Mouse (Mus musculus): ENCODE measurements around the gene Aifm1. TPM values are rescaled to one million over a fixed set of nuclear protein-coding genes. Genes with fewer than 3 reads are reported as not detected.
A peak's percentile ranks its signal among the peaks of the same experiment; 100 is the strongest.
"Not testable (repeated sequence)": the region's sequence is repeated elsewhere in the genome, so short reads cannot be mapped to it uniquely, and the experiment has no call there.

Gene Aifm1
- polyA plus RNA-seq, 1 experiment from 2014 or later: 33.5 TPM

GRCm38 (mm10) chrX:48452931-48453673 is 60.3 kb downstream of the Aifm1 start:
- H3K36me3 ChIP-seq (ENCODE audit: control insufficient read depth, insufficient read depth, low read length): no peaks in the 10 kb centered on the region
- no peak for ATAC-seq (ENCODE audit: low read depth)
- peak overlapping the region; percentile 37 for H3K4me2 ChIP-seq (ENCODE audit: low read depth, low read length)
- no peaks in the 10 kb centered on the region for H3K4me1 ChIP-seq (ENCODE audit: control insufficient read depth, insufficient read depth, low read length)
- H3K9ac ChIP-seq (replicated peaks; ENCODE audit: low read depth, low read length): no peak overlapping the region
- WGBS: 15% methylated on average over 42 of the region's 71 CpGs
- no peak overlapping the region for H3K27ac ChIP-seq (ENCODE audit: low read depth, low read length)
- peaks cover 2% of the 10 kb centered on the region; the same call in 1 of the 2 replicates for H3K27me3 ChIP-seq (ENCODE audit: control insufficient read depth, insufficient read depth, low read length)
- peak overlapping the region; percentile 28; the same call in 1 of the 2 replicates for H3K4me3 ChIP-seq (ENCODE audit: low read depth, low read length)
- no peaks in the 10 kb centered on the region for H3K9me3 ChIP-seq (ENCODE audit: control insufficient read depth, low read length)

GRCm38 (mm10) chrX:48452231-48452890 is 61.0 kb downstream of the Aifm1 start:
- H3K4me1 ChIP-seq (ENCODE audit: control insufficient read depth, insufficient read depth, low read length): no peaks in the 10 kb centered on the region
- no peak overlapping the region for H3K9ac ChIP-seq (replicated peaks; ENCODE audit: low read depth, low read length)
- 41% methylated on average over 9 of the region's 9 CpGs for WGBS
- no peak overlapping the region; the same call in 1 of the 2 replicates for H3K4me2 ChIP-seq (ENCODE audit: low read depth, low read length)
- no peaks in the 10 kb centered on the region for H3K36me3 ChIP-seq (ENCODE audit: control insufficient read depth, insufficient read depth, low read length)
- peaks cover 2% of the 10 kb centered on the region; the same call in 1 of the 2 replicates for H3K27me3 ChIP-seq (ENCODE audit: control insufficient read depth, insufficient read depth, low read length)
- no peaks in the 10 kb centered on the region for H3K9me3 ChIP-seq (ENCODE audit: control insufficient read depth, low read length)
- H3K4me3 ChIP-seq (ENCODE audit: low read depth, low read length): no peak overlapping the region; the same call in 1 of the 2 replicates
- ATAC-seq (ENCODE audit: low read depth): no peak
- H3K27ac ChIP-seq (ENCODE audit: low read depth, low read length): no peak overlapping the region

GRCm38 (mm10) chrX:48449646-48450045 is 63.7 kb downstream of the Aifm1 start:
- no peak overlapping the region for H3K4me2 ChIP-seq (ENCODE audit: low read depth, low read length)
- 28% methylated on average over 10 of the region's 10 CpGs for WGBS
- ATAC-seq (ENCODE audit: low read depth): no peak
- H3K9me3 ChIP-seq (ENCODE audit: control insufficient read depth, low read length): no peaks in the 10 kb centered on the region
- no peaks in the 10 kb centered on the region for H3K4me1 ChIP-seq (ENCODE audit: control insufficient read depth, insufficient read depth, low read length)
- H3K27me3 ChIP-seq (ENCODE audit: control insufficient read depth, insufficient read depth, low read length): peaks cover 2% of the 10 kb centered on the region; the same call in 1 of the 2 replicates
- H3K9ac ChIP-seq (replicated peaks; ENCODE audit: low read depth, low read length): no peak overlapping the region
- no peak overlapping the region for H3K27ac ChIP-seq (ENCODE audit: low read depth, low read length)
- H3K4me3 ChIP-seq (ENCODE audit: low read depth, low read length): no peak overlapping the region
- no peaks in the 10 kb centered on the region for H3K36me3 ChIP-seq (ENCODE audit: control insufficient read depth, insufficient read depth, low read length)

GRCm38 (mm10) chrX:48444677-48445076 is 68.7 kb downstream of the Aifm1 start:
- H3K9me3 ChIP-seq (ENCODE audit: control insufficient read depth, low read length): no peaks in the 10 kb centered on the region
- no peak overlapping the region for H3K4me2 ChIP-seq (ENCODE audit: low read depth, low read length)
- 94% methylated on average over 4 of the region's 4 CpGs for WGBS
- H3K36me3 ChIP-seq (ENCODE audit: control insufficient read depth, insufficient read depth, low read length): no peaks in the 10 kb centered on the region
- H3K4me3 ChIP-seq (ENCODE audit: low read depth, low read length): no peak overlapping the region
- no peaks in the 10 kb centered on the region for H3K27me3 ChIP-seq (ENCODE audit: control insufficient read depth, insufficient read depth, low read length)
- no peak overlapping the region for H3K9ac ChIP-seq (replicated peaks; ENCODE audit: low read depth, low read length)
- H3K27ac ChIP-seq (ENCODE audit: low read depth, low read length): no peak overlapping the region
- ATAC-seq (ENCODE audit: low read depth): no peak
- H3K4me1 ChIP-seq (ENCODE audit: control insufficient read depth, insufficient read depth, low read length): no peaks in the 10 kb centered on the region

GRCm38 (mm10) chrX:48441954-48442353 is 71.4 kb downstream of the Aifm1 start:
- H3K9ac ChIP-seq (replicated peaks; ENCODE audit: low read depth, low read length): no peak overlapping the region
- H3K27me3 ChIP-seq (ENCODE audit: control insufficient read depth, insufficient read depth, low read length): no peaks in the 10 kb centered on the region
- H3K36me3 ChIP-seq (ENCODE audit: control insufficient read depth, insufficient read depth, low read length): no peaks in the 10 kb centered on the region
- H3K4me1 ChIP-seq (ENCODE audit: control insufficient read depth, insufficient read depth, low read length): no peaks in the 10 kb centered on the region
- no peak overlapping the region for H3K4me2 ChIP-seq (ENCODE audit: low read depth, low read length)
- WGBS: 94% methylated on average over 7 of the region's 7 CpGs
- H3K9me3 ChIP-seq (ENCODE audit: control insufficient read depth, low read length): no peaks in the 10 kb centered on the region
- H3K4me3 ChIP-seq (ENCODE audit: low read depth, low read length): no peak overlapping the region
- no peak overlapping the region for H3K27ac ChIP-seq (ENCODE audit: low read depth, low read length)
- no peak for ATAC-seq (ENCODE audit: low read depth)

- H3K27me3 ChIP-seq (ENCODE audit: control insufficient read depth, insufficient read depth, low read length): no peaks in the 10 kb centered on the region
- no peak for ATAC-seq (ENCODE audit: low read depth)
- no peaks in the 10 kb centered on the region for H3K4me1 ChIP-seq (ENCODE audit: control insufficient read depth, insufficient read depth, low read length)
- no peaks in the 10 kb centered on the region for H3K36me3 ChIP-seq (ENCODE audit: control insufficient read depth, insufficient read depth, low read length)
- no peak overlapping the region for H3K9ac ChIP-seq (replicated peaks; ENCODE audit: low read depth, low read length)
- no peak overlapping the region for H3K4me3 ChIP-seq (ENCODE audit: low read depth, low read length)
- WGBS: 84% methylated on average over 6 of the region's 6 CpGs
- H3K4me2 ChIP-seq (ENCODE audit: low read depth, low read length): no peak overlapping the region
- no peak overlapping the region for H3K27ac ChIP-seq (ENCODE audit: low read depth, low read length)
- H3K9me3 ChIP-seq (ENCODE audit: control insufficient read depth, low read length): no peaks in the 10 kb centered on the region
Observed at GRCm38 (mm10) chrX:48441548-48441947, 71.8 kb downstream of the Aifm1 start.

- H3K36me3 ChIP-seq (ENCODE audit: control insufficient read depth, insufficient read depth, low read length): no peaks in the 10 kb centered on the region
Observed at GRCm38 (mm10) chrX:48439036-48439435, 74.3 kb downstream of the Aifm1 start.

GRCm38 (mm10) chrX:48436082-48436481 is 77.3 kb downstream of the Aifm1 start:
- not testable (repeated sequence) for H3K4me3 ChIP-seq (ENCODE audit: low read depth, low read length); ATAC-seq (ENCODE audit: low read depth); H3K27me3 ChIP-seq (ENCODE audit: control insufficient read depth, insufficient read depth, low read length); H3K4me2 ChIP-seq (ENCODE audit: low read depth, low read length); H3K36me3 ChIP-seq (ENCODE audit: control insufficient read depth, insufficient read depth, low read length); H3K9me3 ChIP-seq (ENCODE audit: control insufficient read depth, low read length); H3K4me1 ChIP-seq (ENCODE audit: control insufficient read depth, insufficient read depth, low read length); H3K9ac ChIP-seq (replicated peaks; ENCODE audit: low read depth, low read length); H3K27ac ChIP-seq (ENCODE audit: low read depth, low read length)
- WGBS: 79% methylated on average over 4 of the region's 7 CpGs

More at GRCm38 (mm10) chrX:48439036-48439435, 74.3 kb downstream of the Aifm1 start:
- Histone ChIP-seq H3K27me3 (ENCODE audit: control insufficient read depth, insufficient read depth, low read length) (no peaks in the 10 kb centered on the region), H3K4me3 (ENCODE audit: low read depth, low read length) (no peak overlapping the region), H3K4me2 (ENCODE audit: low read depth, low read length) (no peak overlapping the region), H3K9ac (replicated peaks; ENCODE audit: low read depth, low read length) (no peak overlapping the region), H3K9me3 (ENCODE audit: control insufficient read depth, low read length) (no peaks in the 10 kb centered on the region), H3K27ac (ENCODE audit: low read depth, low read length) (no peak overlapping the region), H3K4me1 (ENCODE audit: control insufficient read depth, insufficient read depth, low read length) (no peaks in the 10 kb centered on the region)
- WGBS: 70% methylated on average over 4 of the region's 4 CpGs
- ATAC-seq (ENCODE audit: low read depth): no peak

- Histone ChIP-seq H3K4me3 (ENCODE audit: low read depth, low read length) (no peak overlapping the region), H3K27me3 (ENCODE audit: control insufficient read depth, insufficient read depth, low read length) (no peaks in the 10 kb centered on the region), H3K4me2 (ENCODE audit: low read depth, low read length) (no peak overlapping the region), H3K9ac (replicated peaks; ENCODE audit: low read depth, low read length) (no peak overlapping the region), H3K4me1 (ENCODE audit: control insufficient read depth, insufficient read depth, low read length) (no peaks in the 10 kb centered on the region), H3K9me3 (ENCODE audit: control insufficient read depth, low read length) (no peaks in the 10 kb centered on the region), H3K36me3 (ENCODE audit: control insufficient read depth, insufficient read depth, low read length) (no peaks in the 10 kb centered on the region), H3K27ac (ENCODE audit: low read depth, low read length) (no peak overlapping the region)
- ATAC-seq (ENCODE audit: low read depth): no peak
- 73% methylated on average over 9 of the region's 9 CpGs for WGBS
Observed at GRCm38 (mm10) chrX:48435477-48435900, 77.9 kb downstream of the Aifm1 start.

All from neural tube, embryonic 14.5 days (tissue).